Mouse (Mus musculus) testis, adult 10 weeks (tissue): ENCODE measurements around the gene Odam. TPM values are rescaled to one million over a fixed set of nuclear protein-coding genes. Genes with fewer than 3 reads are reported as not detected.

Experiments
- polyA plus RNA-seq: library from polyadenylated mRNA; stranded (reverse); fragments of 350-450 nt; fragmentation: Illumina TruSeq; extraction: RNeasy Lipid Tissue Mini Kit (QIAGEN cat#74804); gene quantifications from one replicate; pipeline ENCODE4 v1.2.3, GENCODE M21; 2014; ENCODE audit warnings: low read depth, low replicate concordance

Gene Odam
- polyA plus RNA-seq, result 0.35 TPM

DNA sequence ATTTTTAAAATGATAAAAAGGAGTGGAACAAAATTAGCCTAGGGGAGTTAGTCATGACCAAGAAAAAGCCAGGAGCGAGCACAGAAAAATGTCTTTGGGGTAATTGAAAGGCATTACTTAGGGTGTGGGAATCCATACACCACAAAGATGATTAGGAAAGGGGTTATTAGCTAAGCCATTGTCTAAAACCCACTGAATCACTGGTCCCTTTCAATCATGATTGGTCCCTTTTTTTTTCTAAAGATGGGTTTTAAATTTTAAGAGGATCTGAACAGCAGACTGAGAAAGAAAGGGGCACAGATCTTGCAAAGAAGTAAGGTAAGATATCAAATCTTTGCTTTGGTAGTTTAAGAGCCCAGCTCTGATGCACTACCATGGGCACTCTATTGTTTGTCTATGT lies at the start of gene Odam:
Odam (plus strand) TSS at position 301 of the 400 bp plus-strand sequence.

GRCm38 (mm10) chr5:87925372-87925771 lies 40.5 kb downstream of the Odam start, which contains the start of gene Csn3:
Csn3 (plus strand) TSS chr5:87925579.

Other genes with a start within 250 kb of the Odam start
- not detected for gene Csn1s1, start 218.8 kb upstream of the Odam start, polyA plus RNA-seq
- 0.29 TPM for gene Csn2, start 185.4 kb upstream of the Odam start, polyA plus RNA-seq
- gene Csn1s2a, start 110.5 kb upstream of the Odam start, polyA plus RNA-seq, result not detected
- 0.91 TPM for gene Csn1s2b, start 76.9 kb upstream of the Odam start, polyA plus RNA-seq
- gene Prr27, start 59.3 kb upstream of the Odam start, polyA plus RNA-seq, result 299 TPM
- gene Csn3, start 40.5 kb downstream of the Odam start, polyA plus RNA-seq, result not detected
- not detected for gene 2310003L06Rik, start 84.4 kb downstream of the Odam start, polyA plus RNA-seq
- gene Gm28434, start 84.5 kb downstream of the Odam start, polyA plus RNA-seq, result not detected
- 2,106 TPM for gene Cabs1, start 94.4 kb downstream of the Odam start, polyA plus RNA-seq
- gene Smr3a, start 117.5 kb downstream of the Odam start, polyA plus RNA-seq, result not detected
- not detected for gene Smr2, start 201.5 kb downstream of the Odam start, polyA plus RNA-seq
- not detected for gene Gm11116, start 226.5 kb downstream of the Odam start, polyA plus RNA-seq